Mouse (Mus musculus) kidney, postnatal 25 days (tissue): ENCODE measurements around the gene Fbxo9.
"Not testable (repeated sequence)": the region's sequence is repeated elsewhere in the genome, so short reads cannot be mapped to it uniquely, and the experiment has no call there.

Source experiments
- DNase-seq, 2 experiments: peaks; one replicate each; pipeline ENCODE4 v3.0.0; 2021; ENCODE audit warnings: mixed read lengths in 2 of 2

Gene Fbxo9

DNA sequence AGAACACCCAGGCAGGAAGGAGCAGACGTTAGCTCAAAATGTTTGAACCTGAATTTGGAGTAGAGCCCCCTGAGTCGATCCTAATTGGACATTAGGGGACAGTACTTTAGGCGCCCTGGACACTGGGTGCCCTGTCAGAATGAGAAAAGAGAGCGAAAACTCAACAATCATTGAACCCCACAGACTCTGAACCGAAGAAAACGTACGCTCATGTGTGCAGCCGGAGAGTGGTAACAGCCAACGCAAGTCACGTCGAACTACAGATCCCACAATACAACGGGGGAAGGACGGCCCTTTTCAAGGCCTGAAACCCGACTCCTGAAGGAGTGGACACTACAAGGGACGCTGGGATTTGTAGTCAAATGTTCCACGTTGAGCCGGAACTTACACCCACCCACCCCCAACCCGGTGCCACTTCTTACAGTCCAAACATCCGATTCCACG is at the start of gene Fbxo9, which contains the start of gene Ick:
TSS of gene Fbxo9 (minus strand) at position 270 of the 444 bp plus-strand sequence.
TSS of gene Ick (plus strand) at position 397 of the 444 bp plus-strand sequence.
- DNase-seq: peak; percentile 90 to 95

DNA sequence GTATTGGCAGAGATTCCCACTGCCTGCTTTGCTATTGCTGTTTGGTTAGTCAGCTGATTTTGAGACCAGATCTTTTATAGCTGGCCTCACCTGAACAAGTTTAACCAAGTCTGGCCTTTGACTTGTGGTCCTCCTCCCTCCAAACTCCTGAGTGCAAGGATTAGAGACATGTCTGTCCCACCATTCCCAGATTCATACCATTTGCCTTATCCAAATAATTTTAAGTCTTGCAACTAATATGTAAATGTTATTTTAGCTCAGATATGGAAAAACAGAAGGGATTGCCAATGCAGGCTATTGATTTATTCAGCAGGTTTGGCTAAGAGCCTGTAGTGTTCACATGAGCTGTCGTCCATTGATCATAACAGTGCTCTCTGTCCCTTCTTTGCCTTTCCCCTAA is 48.4 kb upstream of the Fbxo9 start:
- DNase-seq: no peak

DNA sequence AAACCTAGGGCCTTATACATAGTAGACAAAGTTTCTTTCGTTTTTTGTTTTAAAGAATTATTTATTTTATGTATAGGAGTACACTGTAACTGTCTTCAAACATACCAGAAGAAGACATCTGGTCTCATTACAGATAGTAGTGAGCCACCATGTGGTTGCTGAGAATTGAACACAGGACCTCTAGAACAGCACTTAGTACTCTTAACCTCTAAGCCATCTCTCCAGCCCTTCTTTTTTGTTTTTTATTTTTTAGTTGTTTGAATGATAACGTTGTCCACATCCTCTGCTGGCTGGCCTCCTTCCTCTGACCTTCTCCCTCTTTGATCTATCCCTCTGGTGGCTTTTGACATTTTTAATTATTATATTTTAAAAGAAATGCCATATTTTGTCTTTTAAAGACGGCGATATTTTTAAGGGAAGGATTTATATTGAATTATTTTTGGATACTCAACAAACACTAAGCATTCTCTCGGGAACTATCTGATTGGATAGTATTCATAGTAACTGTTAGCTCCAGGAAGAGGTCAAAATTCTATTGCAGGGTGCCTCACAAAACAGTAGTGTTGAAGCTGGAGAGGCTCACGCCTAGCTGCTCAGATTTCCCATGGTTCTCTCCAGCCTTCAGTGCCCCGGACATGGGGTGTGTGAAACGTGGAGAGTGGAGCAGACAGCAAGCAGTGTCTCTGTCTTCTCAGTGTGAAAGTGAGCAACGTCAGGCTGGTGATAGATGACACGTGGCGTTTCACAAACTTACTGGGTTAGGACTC is 45.5 kb upstream of the Fbxo9 start:
- no peak for DNase-seq

- DNase-seq: not testable (repeated sequence)
These were observed 40.9 kb upstream of the Fbxo9 start for GRCm38 (mm10) chr9:78149770-78150169.

DNA sequence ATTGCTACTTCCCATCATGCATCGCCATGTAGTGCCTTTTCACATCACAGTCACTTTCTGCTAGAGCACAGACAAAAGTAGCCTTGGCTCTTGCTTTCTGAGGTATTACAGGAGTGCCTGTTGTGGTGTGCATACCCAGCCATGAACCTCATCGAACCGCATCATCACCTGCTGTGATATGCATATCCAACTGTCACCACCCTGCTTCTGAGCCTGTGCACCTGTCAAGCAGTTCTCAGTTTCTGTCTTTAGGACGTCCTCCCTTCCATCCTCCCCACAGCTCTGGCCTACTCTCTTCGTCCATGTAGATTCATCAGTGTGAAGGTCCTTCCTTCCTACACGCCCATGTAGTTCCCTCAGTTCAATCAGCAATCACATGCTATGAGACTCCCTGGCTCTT is 39.3 kb upstream of the Fbxo9 start:
- DNase-seq: no peak

GRCm38 (mm10) chr9:78146627-78147026 is 37.8 kb upstream of the Fbxo9 start:
- no peak for DNase-seq

GRCm38 (mm10) chr9:78146099-78146498 is 37.2 kb upstream of the Fbxo9 start:
- no peak for DNase-seq

DNA sequence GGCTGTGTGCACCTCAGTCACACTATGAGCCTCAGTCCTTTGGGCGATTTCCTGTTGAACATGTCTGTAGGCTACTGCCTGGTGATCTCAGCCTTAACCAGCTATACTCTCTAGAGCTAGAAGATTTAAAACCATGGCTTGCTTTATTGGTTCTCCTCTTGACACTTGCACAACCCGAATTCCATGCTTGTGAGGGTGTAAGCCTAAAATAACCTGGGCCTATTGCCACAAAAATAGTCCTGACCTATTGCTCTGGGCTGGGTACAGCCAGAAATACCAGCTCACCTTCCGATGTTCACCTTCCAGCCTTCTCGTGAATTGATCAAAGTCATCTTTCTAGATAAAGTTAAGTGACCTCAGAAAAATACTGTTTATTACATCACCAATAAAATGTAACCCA is 30.6 kb upstream of the Fbxo9 start:
- no peak for DNase-seq

- no peak for DNase-seq
These were observed 29.3 kb upstream of the Fbxo9 start for GRCm38 (mm10) chr9:78138044-78138676.

DNA sequence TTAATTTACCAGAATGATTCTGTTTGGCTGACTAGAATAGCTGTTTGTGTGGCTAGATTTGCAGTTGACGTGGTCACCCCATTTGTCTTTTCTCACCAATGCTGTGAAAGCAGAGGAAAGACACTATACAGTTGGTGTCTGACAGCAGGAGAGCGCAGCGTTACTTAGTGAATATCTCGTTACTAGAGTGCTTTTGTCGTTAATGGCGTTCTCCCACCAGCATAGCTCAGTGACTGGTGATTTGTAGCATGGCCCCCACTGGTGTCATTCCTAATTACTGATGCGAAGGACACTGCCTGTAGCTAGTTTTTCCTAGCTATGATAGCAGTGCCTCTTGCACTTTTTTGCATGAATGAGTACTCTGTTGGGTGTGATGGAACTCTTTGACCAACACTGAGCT is 26.8 kb upstream of the Fbxo9 start:
- DNase-seq: no peak

DNA sequence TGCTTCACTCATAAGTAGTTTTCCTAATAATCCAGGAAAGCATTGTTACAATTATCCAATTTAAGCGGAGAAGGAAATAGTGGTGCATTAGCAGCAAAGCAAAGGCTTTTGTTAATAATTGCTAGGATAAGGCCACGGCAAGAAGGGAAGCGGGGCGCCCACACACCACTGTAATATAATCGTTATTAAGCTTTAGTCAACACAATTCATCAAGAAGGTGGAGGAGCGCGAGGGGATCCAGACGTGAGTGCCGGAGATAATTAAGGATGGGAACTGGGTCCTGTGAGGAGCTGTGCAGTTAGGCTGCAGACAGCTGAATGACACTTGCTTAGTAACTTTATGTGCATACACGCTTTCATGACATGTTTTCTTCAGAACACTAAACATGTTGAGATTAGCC is 17.8 kb upstream of the Fbxo9 start:
- DNase-seq: no peak

DNA sequence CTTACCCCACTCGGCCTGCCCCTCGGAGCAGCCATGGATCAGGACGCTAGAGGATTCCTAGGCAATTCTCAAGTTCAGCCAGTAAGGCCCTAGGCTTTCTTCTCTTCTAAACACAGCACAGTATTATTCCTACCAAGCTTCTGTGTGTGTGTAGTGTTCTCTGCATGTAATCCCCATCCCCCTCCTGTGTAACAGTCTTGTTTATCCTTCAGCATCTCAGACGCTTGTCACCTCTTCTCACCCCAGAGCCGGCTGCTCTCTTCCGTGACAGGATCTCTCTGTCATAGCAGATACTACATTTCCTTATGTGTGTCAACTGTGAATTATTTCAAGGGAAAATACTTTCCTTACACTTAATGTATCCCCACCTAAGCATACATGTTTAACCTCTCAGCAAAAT is 17.1 kb upstream of the Fbxo9 start:
- no peak for DNase-seq

GRCm38 (mm10) chr9:78124297-78124696 is 15.4 kb upstream of the Fbxo9 start:
- no peak for DNase-seq

DNA sequence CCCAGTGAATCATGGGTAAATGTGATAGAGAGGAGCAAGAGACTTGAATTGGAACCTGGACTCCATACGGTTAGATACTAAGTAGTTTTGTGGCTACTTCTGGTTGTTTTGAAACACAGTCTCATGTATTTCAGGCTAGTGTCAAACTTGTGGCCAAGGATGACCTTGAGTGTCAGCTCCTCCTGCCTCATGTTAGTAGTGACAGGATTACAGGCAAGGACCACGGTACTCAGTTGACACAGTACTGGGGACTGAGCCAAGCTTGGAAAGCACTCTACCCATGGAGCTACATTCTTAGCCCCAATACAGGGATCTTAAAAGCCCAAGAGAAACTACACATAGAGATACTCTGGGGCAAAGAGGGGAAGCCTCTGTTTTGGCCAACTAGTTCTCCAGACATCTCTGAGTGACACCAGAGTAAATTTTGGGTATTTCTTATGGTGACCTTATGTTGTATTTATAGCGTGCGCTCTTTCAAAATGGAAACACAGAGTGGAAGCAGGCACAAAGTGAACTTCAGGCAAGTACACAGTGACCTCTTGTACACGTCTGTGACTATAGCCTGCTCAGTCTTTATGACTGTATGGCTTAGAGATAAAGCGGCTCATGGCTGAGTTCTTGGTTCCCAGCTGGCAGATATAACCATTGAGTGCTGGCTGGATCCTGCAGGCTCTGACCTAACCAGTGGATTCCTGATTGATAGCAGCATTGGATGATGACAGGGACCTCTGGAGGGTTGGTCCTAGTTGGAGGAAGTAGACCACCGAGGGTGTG is 14.3 kb upstream of the Fbxo9 start:
- DNase-seq: no peak

DNA sequence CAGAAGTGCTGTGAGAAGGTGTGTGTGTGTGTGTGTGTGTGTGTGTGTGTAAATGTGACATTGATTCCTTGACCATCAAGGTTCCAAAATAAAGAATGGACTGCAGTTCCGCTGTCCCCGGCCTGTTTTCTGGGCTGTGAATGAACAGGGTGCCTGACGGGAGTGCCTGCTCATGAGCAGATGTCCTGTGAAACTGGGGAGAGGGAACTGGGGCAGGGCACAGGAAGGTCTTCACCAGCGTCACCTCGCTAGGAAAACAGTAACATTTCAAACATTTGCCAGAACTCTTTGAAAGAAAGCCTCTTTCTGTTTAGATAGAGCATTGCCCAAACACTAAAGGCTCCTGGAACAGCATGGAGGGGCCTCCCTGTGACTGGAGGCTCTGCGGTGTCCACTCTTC is 13.1 kb upstream of the Fbxo9 start:
- DNase-seq: no peak

GRCm38 (mm10) chr9:78121358-78121757 is 12.5 kb upstream of the Fbxo9 start:
- DNase-seq: peak in 1 of 2 experiments; percentile 69

- no peak for DNase-seq
These were observed 8.8 kb upstream of the Fbxo9 start for GRCm38 (mm10) chr9:78117690-78118089.

GRCm38 (mm10) chr9:78115746-78116145 is 6.9 kb upstream of the Fbxo9 start:
- DNase-seq: no peak

DNA sequence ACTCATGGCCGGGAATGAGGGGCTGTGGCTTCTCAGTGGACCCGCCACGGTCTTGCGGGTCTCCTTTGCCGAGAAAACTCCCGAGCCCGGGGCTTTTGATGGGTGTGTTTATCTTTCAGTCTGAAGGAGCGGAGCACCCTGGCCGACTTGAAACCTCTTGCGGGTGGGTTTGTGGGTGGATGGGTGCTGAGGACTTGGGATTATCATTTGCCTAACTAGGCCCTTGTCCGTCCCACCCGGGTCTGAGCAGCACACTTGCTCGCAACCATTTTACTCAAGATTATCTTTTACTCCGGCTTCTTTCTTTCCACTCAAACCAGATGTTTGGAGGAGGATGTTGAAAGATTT is 4.6 kb upstream of the Fbxo9 start:
- DNase-seq: no peak

DNA sequence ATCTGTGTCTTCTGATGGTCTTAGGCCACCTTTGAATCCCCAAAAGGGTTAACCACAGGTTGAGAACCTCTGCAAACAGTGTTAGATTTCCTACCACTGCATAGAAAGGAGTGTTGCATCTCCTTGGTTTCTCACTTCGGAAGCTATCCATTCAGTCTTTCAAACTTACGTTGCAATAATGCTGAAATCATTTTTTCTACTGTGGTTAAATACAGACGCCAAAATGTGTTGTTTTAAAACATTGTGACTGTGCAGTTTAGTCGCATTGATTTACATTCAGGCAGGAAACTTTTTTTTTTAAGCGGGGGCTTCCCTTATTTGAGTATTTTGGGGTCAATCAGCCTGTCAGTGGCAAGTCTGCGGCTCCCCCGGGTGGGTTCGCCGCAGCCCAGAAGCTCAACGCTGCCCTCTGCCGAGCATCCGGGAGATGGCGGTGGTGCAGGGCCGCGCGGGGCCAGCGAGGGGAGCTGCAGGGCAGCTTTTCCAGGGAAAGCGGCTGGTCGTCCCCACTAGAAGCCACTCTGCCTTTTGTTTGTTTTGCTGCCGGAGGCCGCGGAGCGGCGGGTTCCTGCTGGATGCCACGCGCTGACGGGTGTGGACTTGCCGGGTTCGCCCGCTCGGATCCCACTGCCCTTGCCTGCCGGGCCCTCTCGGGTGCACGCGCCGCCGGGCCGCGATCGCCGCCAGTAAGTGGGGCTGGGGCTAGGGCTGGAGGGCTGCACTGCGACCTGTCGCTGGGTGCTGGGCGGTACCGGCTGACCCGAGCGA is 4.1 kb upstream of the Fbxo9 start:
- DNase-seq: peak; percentile 92 to 94

DNA sequence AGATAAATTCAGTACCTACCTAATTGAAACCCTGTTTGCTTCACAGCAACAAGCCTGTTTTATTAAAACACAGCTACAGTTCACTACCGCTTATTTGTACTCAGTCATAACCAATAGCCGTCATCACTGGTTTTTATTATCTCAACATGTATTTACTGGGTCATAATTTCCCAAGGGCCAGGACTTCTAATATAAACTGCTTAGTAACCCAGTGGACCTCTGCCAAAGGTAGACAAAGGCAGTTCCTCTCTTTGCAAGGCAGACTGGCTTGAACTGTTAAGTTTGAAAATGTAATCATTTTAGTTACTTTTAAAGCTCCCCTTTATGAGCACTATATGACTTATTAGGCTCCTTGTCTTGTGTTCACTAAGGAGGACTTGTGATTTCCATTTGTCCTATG is 2.6 kb upstream of the Fbxo9 start:
- no peak for DNase-seq

DNA sequence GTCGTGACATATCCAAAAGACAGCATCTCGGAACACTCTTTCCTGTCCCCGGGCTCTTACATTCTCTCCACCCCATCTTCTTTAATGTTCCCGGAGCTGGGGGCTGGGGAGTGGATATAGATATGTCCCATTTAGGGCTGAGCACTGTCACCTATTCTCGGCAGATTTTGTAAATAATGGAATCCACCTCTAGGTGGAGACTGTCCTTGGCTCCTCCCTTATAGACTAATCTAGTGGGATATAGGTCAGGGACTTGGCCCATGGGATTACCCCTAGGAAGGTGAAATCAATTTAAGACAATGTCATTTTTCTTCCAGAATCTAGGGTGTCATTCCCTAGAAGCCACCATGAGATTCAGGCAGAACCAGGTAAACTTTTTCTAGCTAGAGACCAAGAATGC is 791 bp upstream of the Fbxo9 start:
- DNase-seq: no peak
